Mouse (Mus musculus) heart, postnatal 0 days (tissue): ENCODE measurements at regions not wholly inside any gene's neighbourhood (a gene's known extent, or its start where the extent isn't known, plus 50 kb on each side); places are given as distances from the start of the nearest gene placed in this dataset.

Experiments used
- ATAC-seq: fragments of 200-750 bp; cut with Nextera tagmentation; 2 replicates; pipeline ENCODE4 v1.8.0; 2017; ENCODE audit warnings: low read depth, moderate number of reproducible peaks, moderate library complexity; ENCODE audit not compliant: insufficient read depth
- DNase-seq: peaks from one replicate; pipeline ENCODE4 v3.0.0-alpha.2; 2016; ENCODE audit warnings: low spot score
- H3K27ac ChIP-seq: fragments of 300-500 bp; sonication (generic); 2 replicates; pipeline ENCODE4 v1.5.1; 2014; ENCODE audit warnings: low read depth, mild to moderate bottlenecking
- H3K27me3 ChIP-seq: fragments of 300-500 bp; sonication (generic); 2 replicates; pipeline ENCODE4 v1.6.1; 2014; ENCODE audit warnings: low read length, mixed read lengths; ENCODE audit not compliant: control insufficient read depth, insufficient read depth
- H3K36me3 ChIP-seq: fragments of 300-500 bp; sonication (generic); replicated peaks from 2 replicates; pipeline ENCODE4 v1.6.1; 2014; ENCODE audit warnings: low read length, mixed read lengths; ENCODE audit not compliant: control insufficient read depth, insufficient read depth
- H3K4me1 ChIP-seq: fragments of 300-500 bp; sonication (generic); 2 replicates; pipeline ENCODE4 v1.6.1; 2014; ENCODE audit warnings: antibody characterized with exemption; ENCODE audit not compliant: control insufficient read depth, insufficient read depth
- H3K4me2 ChIP-seq: fragments of 300-500 bp; sonication (generic); 2 replicates; pipeline ENCODE4 v1.6.1; 2014; ENCODE audit warnings: low read depth, mild to moderate bottlenecking, low read length, moderate library complexity
- H3K4me3 ChIP-seq: fragments of 300-500 bp; sonication (generic); 2 replicates; pipeline ENCODE4 v1.5.1; 2014; ENCODE audit warnings: low read depth, low read length
- H3K9ac ChIP-seq: fragments of 300-500 bp; sonication (generic); replicated peaks from 2 replicates; pipeline ENCODE4 v1.6.1; 2014; ENCODE audit warnings: low read depth, low read length, mixed read lengths
- H3K9me3 ChIP-seq: fragments of 300-500 bp; sonication (generic); replicated peaks from 2 replicates; pipeline ENCODE4 v1.6.1; 2016; ENCODE audit warnings: low read length; ENCODE audit not compliant: control insufficient read depth
- CTCF ChIP-seq: IDR thresholded peaks from 2 replicates; pipeline ENCODE4 v1.5.1; 2016; ENCODE audit warnings: antibody characterized with exemption, control low read depth, low read depth
- EP300 ChIP-seq: IDR thresholded peaks from 2 replicates; pipeline ENCODE4 v1.6.1; 2016; ENCODE audit warnings: antibody characterized with exemption, low read depth
- WGBS: fragments of 180-500 bp; shearing (Covaris S2); extraction: QIAGEN DNeasy Blood & Tissue Kit; methylation state at CpG from one replicate; pipeline ENCODE4 v1.1.7; 2014; 5-methylcytosine and 5-hydroxymethylcytosine counted together

DNA sequence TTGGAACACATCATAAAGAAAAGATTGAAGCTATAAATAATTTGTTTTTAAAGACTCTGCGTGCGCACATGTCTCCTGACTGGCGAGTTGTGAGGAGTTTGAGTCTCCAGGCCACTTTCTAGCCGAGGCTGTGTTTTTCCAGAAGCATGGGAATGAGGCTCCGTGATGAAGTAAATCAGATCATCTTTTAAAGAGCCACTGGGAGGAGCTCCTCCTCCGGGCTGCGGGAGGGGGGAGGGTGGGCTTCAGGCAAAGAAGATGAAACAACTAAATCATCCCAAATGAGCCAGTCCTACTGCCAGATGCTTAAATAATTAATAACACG is 141.6 kb downstream of the Setd4 start:
- no peak overlapping the region for H3K4me3 ChIP-seq
- no peaks in the 10 kb centered on the region for H3K36me3 ChIP-seq
- ATAC-seq (no peak), DNase-seq (no peak)
- H3K27me3 ChIP-seq = peaks cover 13% of the 10 kb centered on the region; the same call in 1 of the 2 replicates
- H3K4me1 ChIP-seq = peaks cover 16% of the 10 kb centered on the region; the same call in 1 of the 2 replicates
- H3K9me3 ChIP-seq = no peaks in the 10 kb centered on the region
- no peak overlapping the region for H3K9ac ChIP-seq
- TF ChIP-seq CTCF = no peak
- TF ChIP-seq EP300 = no peak
- H3K4me2 ChIP-seq = peak overlapping the region; percentile 37
- 0 out of 2 replicates have a peak overlapping the region, but pooled peaks have one; percentile 17 for H3K27ac ChIP-seq
- 22% methylated on average over 8 of the region's 8 CpGs for WGBS

DNA sequence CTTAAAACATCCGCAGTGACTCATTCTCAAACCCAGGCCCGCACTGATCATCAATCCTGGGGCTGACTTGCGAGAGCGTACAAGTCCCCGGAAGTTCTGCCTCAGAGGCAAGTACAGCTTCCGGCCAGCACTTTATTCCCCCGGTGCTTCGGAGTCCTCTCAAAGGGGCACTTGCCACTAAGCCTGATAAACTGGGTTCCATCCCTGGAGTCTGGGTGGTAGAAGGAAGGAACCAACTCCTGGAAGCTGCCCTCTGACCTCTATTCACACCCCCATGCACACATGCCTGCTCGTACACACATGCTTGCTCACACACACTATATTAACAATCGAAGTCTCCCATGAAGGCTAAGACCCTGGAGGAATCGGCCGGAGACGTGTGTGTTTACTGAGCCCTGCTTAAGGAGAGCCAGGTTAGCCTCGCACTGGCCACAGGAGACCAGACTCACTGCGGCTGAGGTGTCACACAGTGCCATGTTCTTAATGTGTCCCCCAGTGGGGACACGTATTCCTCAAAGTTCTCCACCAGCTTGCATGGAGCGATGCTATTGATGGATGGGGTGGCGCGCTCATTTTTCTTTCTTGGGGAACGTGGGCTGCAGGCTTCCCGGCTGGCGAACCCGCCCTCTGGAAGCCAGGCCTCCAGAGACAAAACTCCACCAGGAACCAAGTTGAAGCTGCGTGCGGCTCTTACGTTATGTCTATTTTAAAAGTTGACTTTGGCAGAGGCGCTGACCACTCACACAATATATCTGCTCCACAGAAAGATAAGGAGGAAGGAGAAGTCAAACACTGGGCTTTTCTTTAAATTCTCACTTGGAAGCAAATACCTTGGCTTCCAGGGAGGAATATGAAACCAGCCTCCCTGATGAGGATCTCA is 142.2 kb downstream of the Setd4 start:
- no peak overlapping the region for H3K9ac ChIP-seq
- ATAC-seq (peak; percentile 40; the same call in 1 of the 2 replicates), DNase-seq (peak; percentile 77)
- H3K4me1 ChIP-seq = peaks cover 16% of the 10 kb centered on the region; the same call in 1 of the 2 replicates
- no peak overlapping the region for H3K4me3 ChIP-seq
- H3K36me3 ChIP-seq = no peaks in the 10 kb centered on the region
- H3K27ac ChIP-seq = 0 out of 2 replicates have a peak overlapping the region, but pooled peaks have one; percentile 19
- peak overlapping the region; percentile 37 for H3K4me2 ChIP-seq
- no peaks in the 10 kb centered on the region for H3K9me3 ChIP-seq
- no peak for TF ChIP-seq CTCF
- 45% methylated on average over 27 of the region's 27 CpGs for WGBS
- peaks cover 13% of the 10 kb centered on the region; the same call in 1 of the 2 replicates for H3K27me3 ChIP-seq

DNA sequence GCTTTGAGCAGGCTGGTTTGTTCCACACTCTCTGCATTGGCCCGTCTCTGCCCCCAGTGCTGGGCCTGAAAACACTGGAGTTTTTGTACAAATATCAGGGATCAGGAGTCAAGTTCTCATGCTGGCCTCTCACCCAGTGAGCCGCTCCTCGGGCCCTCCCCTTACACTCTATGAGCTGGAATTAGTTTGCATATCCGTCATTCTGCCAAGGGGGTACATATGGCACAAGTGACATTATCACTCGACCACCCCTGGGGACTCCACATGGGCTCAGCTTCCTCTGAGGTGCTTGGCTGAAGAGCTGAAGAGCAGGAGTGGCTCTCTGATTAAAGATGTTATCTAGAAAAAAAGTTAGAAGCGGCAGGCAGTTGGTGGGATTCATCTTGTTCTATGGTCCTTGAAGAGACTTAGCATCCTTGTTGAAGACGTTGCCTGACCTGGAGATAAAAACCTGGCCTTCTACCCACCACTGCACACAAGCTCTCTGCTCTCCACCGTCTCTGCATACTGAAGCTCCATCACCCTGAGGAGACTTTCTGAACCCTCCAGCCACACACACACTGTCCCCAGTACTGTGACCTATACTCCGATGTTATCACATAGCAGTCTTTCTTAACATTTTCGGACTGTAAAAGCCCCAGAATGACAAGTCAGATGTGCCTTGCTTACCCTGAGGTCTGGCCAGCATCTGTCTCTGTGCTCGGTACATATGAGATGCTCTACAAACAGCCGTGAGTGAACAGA is 144.2 kb downstream of the Setd4 start:
- H3K27ac ChIP-seq = no peak overlapping the region
- no peak overlapping the region for H3K4me2 ChIP-seq
- DNase-seq (no peak), ATAC-seq (no peak)
- 56% methylated on average over 12 of the region's 12 CpGs for WGBS
- H3K9me3 ChIP-seq = no peaks in the 10 kb centered on the region
- TF ChIP-seq EP300 = no peak
- TF ChIP-seq CTCF = no peak
- no peak overlapping the region for H3K4me3 ChIP-seq
- no peak overlapping the region for H3K9ac ChIP-seq
- H3K27me3 ChIP-seq = peaks cover 13% of the 10 kb centered on the region; the same call in 1 of the 2 replicates
- peaks cover 16% of the 10 kb centered on the region; the same call in 1 of the 2 replicates for H3K4me1 ChIP-seq
- H3K36me3 ChIP-seq = no peaks in the 10 kb centered on the region

DNA sequence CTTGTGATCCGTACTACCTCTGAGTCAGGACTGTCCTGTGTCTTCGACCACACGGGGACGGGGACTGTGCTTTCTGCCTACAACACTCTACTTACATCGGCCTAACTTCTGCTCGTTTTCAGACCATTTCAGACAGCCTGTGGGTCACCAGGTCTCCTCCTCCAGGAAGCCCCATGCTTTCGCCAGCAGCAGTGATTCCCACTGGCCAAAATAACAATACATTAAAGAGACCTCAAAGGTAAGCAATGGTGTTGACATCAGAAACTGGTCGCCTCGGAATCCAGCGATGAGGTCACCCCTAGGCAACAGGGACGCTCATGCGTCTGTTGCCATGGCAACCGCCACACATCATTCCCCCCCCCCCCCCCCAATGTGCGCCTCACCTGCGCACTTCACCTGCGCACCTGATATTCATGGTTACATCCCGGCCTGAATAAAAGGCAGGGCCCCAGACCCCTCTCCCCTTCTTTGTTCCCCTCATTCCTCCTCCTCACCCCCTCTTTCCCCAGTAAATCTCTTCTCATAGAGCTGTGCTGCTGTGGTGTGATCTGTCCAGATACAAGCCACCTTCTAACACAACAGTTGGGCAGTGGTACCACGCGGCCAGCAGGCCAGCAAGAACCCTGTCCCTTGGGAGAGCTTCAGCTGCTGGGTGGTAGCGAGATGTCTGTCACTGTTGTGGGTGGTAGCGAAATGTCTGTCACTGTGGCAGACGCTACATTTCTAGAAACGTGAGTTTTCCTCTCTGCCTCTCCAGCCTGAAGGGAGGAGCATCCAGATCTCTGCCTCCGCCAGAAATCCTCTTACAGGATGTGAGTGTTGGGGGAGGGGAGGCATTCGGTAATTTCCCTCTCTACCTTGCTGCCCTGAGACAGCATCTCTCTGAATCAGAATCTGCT is 145.0 kb downstream of the Setd4 start:
- WGBS = 38% methylated on average over 23 of the region's 25 CpGs
- peaks cover 16% of the 10 kb centered on the region; the same call in 1 of the 2 replicates for H3K4me1 ChIP-seq
- no peaks in the 10 kb centered on the region for H3K9me3 ChIP-seq
- TF ChIP-seq CTCF = no peak
- TF ChIP-seq EP300 = no peak
- no peak for ATAC-seq
- H3K4me3 ChIP-seq = no peak overlapping the region
- DNase-seq = no peak
- H3K4me2 ChIP-seq = no peak overlapping the region
- no peak overlapping the region for H3K27ac ChIP-seq
- H3K9ac ChIP-seq = no peak overlapping the region
- peaks cover 13% of the 10 kb centered on the region; the same call in 1 of the 2 replicates for H3K27me3 ChIP-seq
- H3K36me3 ChIP-seq = no peaks in the 10 kb centered on the region
